Mouse (Mus musculus) erythroblast, adult 5-6 weeks (primary cell): ENCODE measurements around the gene Jade1. TPM values are rescaled to one million over a fixed set of nuclear protein-coding genes. Genes with fewer than 3 reads are reported as not detected.
A peak's percentile ranks its signal among the peaks of the same experiment; 100 is the strongest.

Experiments used
- ATAC-seq: replicated peaks from 2 replicates; pipeline ENCODE4 v1.8.0; 2016; ENCODE audit warnings: moderate number of reproducible peaks, mild to moderate bottlenecking, moderate TSS enrichment, inconsistent platforms; ENCODE audit not compliant: poor library complexity, low FRiP score, severe bottlenecking
- total RNA-seq, 2 experiments: library from RNA; stranded (forward) in 1 of 2; stranded (reverse) in 1 of 2; fragments of 150-400 nt in 1 of 2; fragments of 200-764, 138-1000 nt in 1 of 2; gene quantifications; 2 replicates each; pipeline versions ENCODE4 v1.2.3 to v1.2.4; 2015 to 2017; ENCODE audit warnings: low replicate concordance in 2 of 2

The Jade1 gene
- total RNA-seq, 2 experiments from 2014 or later = 11.9 to 23.9 TPM

- no peak for ATAC-seq
Observed at GRCm38 (mm10) chr3:41594097-41594879, 38.8 kb downstream of the Jade1 start.

GRCm38 (mm10) chr3:41595010-41595409, 39.5 kb downstream of the Jade1 start:
- ATAC-seq = no peak

GRCm38 (mm10) chr3:41597036-41597435, 41.5 kb downstream of the Jade1 start:
- no peak for ATAC-seq

GRCm38 (mm10) chr3:41598412-41598811, 42.9 kb downstream of the Jade1 start:
- no peak for ATAC-seq

GRCm38 (mm10) chr3:41599226-41599625, 43.7 kb downstream of the Jade1 start:
- no peak for ATAC-seq

- ATAC-seq = 0 out of 2 replicates have a peak, but pooled peaks have one; percentile 47
Observed at GRCm38 (mm10) chr3:41599806-41600589, 44.5 kb downstream of the Jade1 start.

- no peak for ATAC-seq
Observed at GRCm38 (mm10) chr3:41601226-41602020, 45.9 kb downstream of the Jade1 start.

- ATAC-seq = no peak
Observed at GRCm38 (mm10) chr3:41602933-41603332, 47.4 kb downstream of the Jade1 start.

GRCm38 (mm10) chr3:41603470-41604019, 48.0 kb downstream of the Jade1 start:
- no peak for ATAC-seq

- ATAC-seq = no peak
Observed at GRCm38 (mm10) chr3:41604629-41605321, 49.2 kb downstream of the Jade1 start.

GRCm38 (mm10) chr3:41605601-41606329, 50.2 kb downstream of the Jade1 start:
- ATAC-seq = no peak

GRCm38 (mm10) chr3:41606330-41606664, 50.8 kb downstream of the Jade1 start:
- ATAC-seq = no peak

GRCm38 (mm10) chr3:41607050-41607449, 51.5 kb downstream of the Jade1 start:
- no peak for ATAC-seq

GRCm38 (mm10) chr3:41607467-41607866, 51.9 kb downstream of the Jade1 start:
- no peak for ATAC-seq

GRCm38 (mm10) chr3:41609071-41609470, 53.5 kb downstream of the Jade1 start:
- ATAC-seq = no peak

- ATAC-seq = no peak
Observed at GRCm38 (mm10) chr3:41612211-41612610, 56.7 kb downstream of the Jade1 start.

GRCm38 (mm10) chr3:41613706-41614105, 58.2 kb downstream of the Jade1 start:
- no peak for ATAC-seq

- no peak for ATAC-seq
Observed at GRCm38 (mm10) chr3:41614230-41614985, 58.9 kb downstream of the Jade1 start.
